Mouse (Mus musculus): Measurements from ENCODE around the gene Cpeb2.

GRCm38 (mm10) chr5:43309961-43310360, 77.0 kb downstream of the Cpeb2 start:
- TF ChIP-seq CTCF (IDR thresholded peaks at IDR 0.05; ENCODE audit: low read depth) (no peak), EP300 (IDR thresholded peaks at IDR 0.05; ENCODE audit: low read depth) (no peak)
